8 mouse cellular contexts compared by ENCODE assay signal in the genomic region with DNA sequence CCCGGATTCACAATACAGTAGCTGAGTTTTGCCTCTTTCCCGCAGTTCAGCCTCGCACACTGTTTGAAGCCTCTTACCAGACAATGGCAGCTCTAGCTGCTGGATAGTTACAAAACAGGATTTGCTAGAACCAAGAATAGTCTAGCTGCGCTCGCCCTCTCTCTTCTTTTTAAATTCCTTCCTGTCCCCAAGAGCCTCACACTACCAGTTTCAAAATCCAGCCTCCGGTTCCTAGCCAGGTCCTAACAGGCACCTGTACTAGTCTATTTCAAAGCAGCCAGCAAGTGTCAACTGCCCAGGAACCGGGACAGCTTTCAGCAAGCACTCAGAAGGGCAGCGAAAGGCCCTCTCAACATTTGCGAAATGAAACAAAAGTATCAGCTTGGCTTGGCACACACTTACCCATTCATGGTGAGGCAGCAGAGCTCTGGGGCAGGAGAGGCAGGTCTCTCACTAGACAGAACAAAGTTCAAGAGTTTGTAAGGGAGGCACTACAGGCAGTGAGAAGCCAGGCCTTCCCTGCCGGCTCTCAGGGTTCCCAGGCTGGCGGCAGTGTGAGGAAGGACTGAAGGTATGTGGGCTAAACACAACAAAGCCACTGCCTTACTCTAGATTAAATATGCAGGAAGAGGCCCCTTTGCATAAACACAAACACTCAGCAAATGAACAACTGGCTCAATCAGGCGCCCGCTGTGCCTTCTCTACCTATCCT.
A peak's percentile ranks its signal among the peaks of the same experiment; 100 is the strongest.
DNase-seq lines count a peak whose midpoint lies in the region.

No protein-coding gene starts in this region.

- peaks cover 64% of the 10 kb centered on the region for H3K4me1 ChIP-seq in megakaryocyte, embryonic 14.5 days

- H3K36me3 ChIP-seq in megakaryocyte, embryonic 14.5 days (replicated peaks; ENCODE audit: low read length): no peaks in the 10 kb centered on the region

- H3K4me3 ChIP-seq in megakaryocyte, embryonic 14.5 days (replicated peaks): peak overlapping the region; percentile 88

- H3K9me3 ChIP-seq in megakaryocyte, embryonic 14.5 days: no peaks in the 10 kb centered on the region

- intact Hi-C loops in gastrocnemius, postnatal 14 days (cut with DNase I; ENCODE audit: low total_unique reads): no loop called here
- intact Hi-C loops in left cerebral cortex, postnatal 36 days (cut with DNase I): loop anchor here (5.0 to 10.0 kb wide), 3 partner anchors 181 to 741 kb away; a partner anchor contains a TSS

- H3K27me3 ChIP-seq in megakaryocyte, embryonic 14.5 days (replicated peaks): peaks cover 2% of the 10 kb centered on the region

- peak; percentile 20 for DNase-seq in gastrocnemius, adult 18-20 months (ENCODE audit: low spot score)
- DNase-seq in gastrocnemius, postnatal 14 days: no peak
- DNase-seq in embryo, embryonic 9.5 days (ENCODE audit: extremely low spot score): peak; percentile 45
- peak; percentile 40 for DNase-seq in heart, postnatal 4 days
- DNase-seq in left cerebral cortex, postnatal 36 days (ENCODE audit: low spot score in 2 of 2): peak; percentile 25 to 46
- peak; percentile 24 to 71 for DNase-seq in spleen, postnatal 4 days (ENCODE audit: low spot score in 2 of 2)
- DNase-seq in cerebellum, postnatal 36 days: no peak

Comparison
In these comparisons a context has a peak if more than half of its experiments do, and no peak if none do; other contexts are left out.
1. DNase-seq: peak in gastrocnemius, adult 18-20 months (single experiment), embryo, embryonic 9.5 days (single experiment), heart, postnatal 4 days (single experiment), left cerebral cortex, postnatal 36 days (2 of 2) and spleen, postnatal 4 days (2 of 2); none in gastrocnemius, postnatal 14 days (single experiment) and cerebellum, postnatal 36 days (0 of 2).